Mouse (Mus musculus): ENCODE data around the gene Trmt2b.
"Not testable (repeated sequence)": the region's sequence is repeated elsewhere in the genome, so short reads cannot be mapped to it uniquely, and the experiment has no call there.

Trmt2b gene

GRCm38 (mm10) chrX:134218161-134218560 is 58.6 kb downstream of the Trmt2b start:
- DNase-seq = no peak

- DNase-seq = no peak
Measured at GRCm38 (mm10) chrX:134211151-134211642, 65.6 kb downstream of the Trmt2b start.

GRCm38 (mm10) chrX:134208491-134208890 is 68.3 kb downstream of the Trmt2b start:
- no peak for DNase-seq

GRCm38 (mm10) chrX:134187201-134187600 is 89.6 kb downstream of the Trmt2b start, which contains the start of gene Arl13a:
Gene Arl13a, plus strand, starts transcription at chrX:134187501.
- DNase-seq = not testable (repeated sequence)

- DNase-seq = no peak
Measured at GRCm38 (mm10) chrX:134174699-134175098, 102.1 kb downstream of the Trmt2b start.
